Mouse (Mus musculus): ENCODE data around the gene Fkbp5.
A peak's percentile ranks its signal among the peaks of the same experiment; 100 is the strongest.

Fkbp5 gene

GRCm38 (mm10) chr17:28460388-28460787 lies 56.9 kb downstream of the Fkbp5 start:
- no peak for DNase-seq (ENCODE audit: low spot score in 2 of 2)

- DNase-seq (ENCODE audit: low spot score in 2 of 2): peak in 1 of 2 experiments; percentile 21
Measured at GRCm38 (mm10) chr17:28455098-28455497, 62.2 kb downstream of the Fkbp5 start.

- no peak for DNase-seq (ENCODE audit: low spot score in 2 of 2)
Measured at GRCm38 (mm10) chr17:28452889-28453288, 64.4 kb downstream of the Fkbp5 start.

- no peak for DNase-seq (ENCODE audit: low spot score in 2 of 2)
Measured at GRCm38 (mm10) chr17:28451914-28452313, 65.4 kb downstream of the Fkbp5 start.

GRCm38 (mm10) chr17:28451487-28451886 lies 65.8 kb downstream of the Fkbp5 start:
- no peak for DNase-seq (ENCODE audit: low spot score in 2 of 2)

- DNase-seq (ENCODE audit: low spot score in 2 of 2): no peak
Measured at GRCm38 (mm10) chr17:28448225-28448624, 69.1 kb downstream of the Fkbp5 start.

- DNase-seq (ENCODE audit: low spot score in 2 of 2): no peak
Measured at GRCm38 (mm10) chr17:28447789-28448188, 69.5 kb downstream of the Fkbp5 start.

GRCm38 (mm10) chr17:28446820-28447168 lies 70.5 kb downstream of the Fkbp5 start:
- DNase-seq (ENCODE audit: low spot score in 2 of 2): no peak

- DNase-seq (ENCODE audit: low spot score in 2 of 2): no peak
Measured at GRCm38 (mm10) chr17:28445886-28446819, 71.2 kb downstream of the Fkbp5 start.

GRCm38 (mm10) chr17:28442661-28443060 lies 74.7 kb downstream of the Fkbp5 start:
- no peak for DNase-seq (ENCODE audit: low spot score in 2 of 2)

GRCm38 (mm10) chr17:28438342-28439115 lies 78.8 kb downstream of the Fkbp5 start:
- no peak for DNase-seq (ENCODE audit: low spot score in 2 of 2)

GRCm38 (mm10) chr17:28437938-28438337 lies 79.4 kb downstream of the Fkbp5 start:
- no peak for DNase-seq (ENCODE audit: low spot score in 2 of 2)

- DNase-seq (ENCODE audit: low spot score in 2 of 2): no peak
Measured at GRCm38 (mm10) chr17:28434921-28435485, 82.3 kb downstream of the Fkbp5 start.

- no peak for DNase-seq (ENCODE audit: low spot score in 2 of 2)
Measured at GRCm38 (mm10) chr17:28433029-28433428, 84.3 kb downstream of the Fkbp5 start.

GRCm38 (mm10) chr17:28431931-28432335 lies 85.4 kb downstream of the Fkbp5 start:
- no peak for DNase-seq (ENCODE audit: low spot score in 2 of 2)

GRCm38 (mm10) chr17:28431038-28431437 lies 86.3 kb downstream of the Fkbp5 start:
- DNase-seq (ENCODE audit: low spot score in 2 of 2): no peak

GRCm38 (mm10) chr17:28428474-28429258 lies 88.7 kb downstream of the Fkbp5 start:
- DNase-seq (ENCODE audit: low spot score in 2 of 2): no peak

GRCm38 (mm10) chr17:28427666-28428065 lies 89.7 kb downstream of the Fkbp5 start:
- no peak for DNase-seq (ENCODE audit: low spot score in 2 of 2)

GRCm38 (mm10) chr17:28424373-28424772 lies 93.0 kb downstream of the Fkbp5 start:
- no peak for DNase-seq (ENCODE audit: low spot score in 2 of 2)

- DNase-seq (ENCODE audit: low spot score in 2 of 2): no peak
Measured at GRCm38 (mm10) chr17:28421071-28421470, 96.3 kb downstream of the Fkbp5 start.

GRCm38 (mm10) chr17:28420229-28421051 lies 96.9 kb downstream of the Fkbp5 start:
- peak in 1 of 2 experiments; percentile 25 for DNase-seq (ENCODE audit: low spot score in 2 of 2)
